16 mouse cellular contexts compared by ENCODE assay signal in genomic region chr11:95593501-95593900, GRCm38 (mm10). TPM values are rescaled to one million over a fixed set of nuclear protein-coding genes. Genes with fewer than 3 reads are reported as not detected.
DNase-seq lines count a peak whose midpoint lies in the region.
"Had no signal": no experiment of that assay in that cellular context is flagged by ENCODE, and none has a peak within 500 bp of the region (broad histone marks: within the 10 kb centered on the region; RNA-seq: fewer than 3 reads in every experiment).

No protein-coding gene starts in this region.

- intact Hi-C loops in heart, postnatal 14 days (cut with DNase I) = no loop called here

- peak; percentile 53 for DNase-seq in adrenal gland, postnatal 10 days
- no peak for DNase-seq in adrenal gland, adult 8-10 months
- DNase-seq in cerebellum, postnatal 14 days = peak; percentile 65 to 75
- no peak for DNase-seq in cerebellum, adult 11-12 months
- DNase-seq in heart, postnatal 4 days = peak; percentile 40
- no peak for DNase-seq in heart, postnatal 14 days
- DNase-seq: adrenal gland, postnatal 25 days; cerebellum, adult 2 months; cerebellum, adult 9-11 months; forebrain, postnatal 0 days; gastrocnemius, adult 2 months; gastrocnemius, postnatal 14 days; heart, adult 18-20 months; kidney, adult 11 months; kidney, adult 8-10 months had no signal

RNA-seq across cellular contexts. Expression of gene Ngfr, which starts 6.0 kb away (rescaled TPM):
- total RNA-seq in adrenal gland, postnatal 10 days (2021) = 10 to 100 TPM; 12.6 to 23.8 TPM
- 1 to 10 TPM; 4.0 to 6.0 (median 5.2) TPM for total RNA-seq in adrenal gland, adult 8-10 months (2022)
- 1 to 10 TPM; 3.7 to 4.3 TPM for total RNA-seq in heart, postnatal 4 days (2021)
- total RNA-seq in heart, postnatal 14 days (2021) = 1 to 10 TPM; 1.1 to 2.0 TPM
- total RNA-seq: common myeloid progenitor, adult 5-6 weeks had no signal

Comparison
In these comparisons a context has a peak if more than half of its experiments do, and no peak if none do; other contexts are left out.
1. DNase-seq: peak in adrenal gland, postnatal 10 days (single experiment), cerebellum, postnatal 14 days (2 of 2) and heart, postnatal 4 days (single experiment); none in adrenal gland, adult 8-10 months (single experiment), cerebellum, adult 11-12 months (single experiment) and heart, postnatal 14 days (0 of 2).